Mouse (Mus musculus) myocyte (in vitro differentiated cells): ENCODE measurements around the gene Arhgdia. TPM values are rescaled to one million over a fixed set of nuclear protein-coding genes. Genes with fewer than 3 reads are reported as not detected.

Source experiments
- H3K27me3 ChIP-seq: one replicate; pipeline ENCODE4 v1.6.1; 2011; ENCODE audit not compliant: control insufficient read depth, insufficient read depth, insufficient read length
- H3K36me3 ChIP-seq: one replicate; pipeline ENCODE4 v1.6.1; 2011; ENCODE audit not compliant: control insufficient read depth, insufficient read depth
- H3K4me2 ChIP-seq: one replicate; pipeline ENCODE4 v1.6.1; 2011; ENCODE audit warnings: low read depth, control low read depth
- H3K4me3 ChIP-seq: one replicate; pipeline ENCODE4 v1.5.1; 2011; ENCODE audit warnings: mild to moderate bottlenecking, control low read depth, moderate library complexity
- H3K79me2 ChIP-seq: one replicate; pipeline ENCODE4 v1.6.1; 2011; ENCODE audit not compliant: control insufficient read depth, insufficient read depth
- H3ac ChIP-seq: one replicate; pipeline ENCODE4 v1.6.1; 2011; ENCODE audit not compliant: control insufficient read depth, insufficient read length
- CEBPB ChIP-seq: IDR thresholded peaks from 2 replicates; pipeline ENCODE4 v1.6.1; 2011; ENCODE audit warnings: mild to moderate bottlenecking, moderate library complexity; ENCODE audit not compliant: poor library complexity, insufficient read depth, severe bottlenecking
- E2F4 ChIP-seq: IDR thresholded peaks from one replicate; pipeline ENCODE4 v1.6.1; 2011; ENCODE audit warnings: mild to moderate bottlenecking, control low read depth, moderate library complexity; ENCODE audit not compliant: insufficient read depth
- MAX ChIP-seq: IDR thresholded peaks from one replicate; pipeline ENCODE4 v1.6.1; 2011; ENCODE audit warnings: low read depth, mild to moderate bottlenecking, control low read depth
- MYOD1 ChIP-seq, 3 experiments: IDR thresholded peaks; one replicate each; pipeline ENCODE4 v1.6.1; 2011; ENCODE audit warnings: control low read depth in 2 of 3, low read depth in 2 of 3, mild to moderate bottlenecking in 2 of 3, moderate library complexity in 1 of 3; ENCODE audit not compliant: insufficient read length in 2 of 3, control insufficient read depth in 1 of 3
- MYOG ChIP-seq, 3 experiments: IDR thresholded peaks; one replicate each; pipeline ENCODE4 v1.6.1; 2011; ENCODE audit warnings: control low read depth in 2 of 3, low read depth in 2 of 3, mild to moderate bottlenecking in 2 of 3; ENCODE audit not compliant: insufficient read length in 2 of 3, control insufficient read depth in 1 of 3, insufficient read depth in 1 of 3
- POLR2A ChIP-seq: IDR thresholded peaks from one replicate; pipeline ENCODE4 v1.6.1; 2011; ENCODE audit warnings: low read depth, mild to moderate bottlenecking, control low read depth, moderate library complexity; ENCODE audit not compliant: insufficient read length
- POLR2AphosphoS2 ChIP-seq: IDR thresholded peaks from one replicate; pipeline ENCODE4 v1.6.1; 2011; ENCODE audit warnings: low read depth, control low read depth; ENCODE audit not compliant: insufficient read length
- REST ChIP-seq: IDR thresholded peaks from one replicate; pipeline ENCODE4 v1.6.1; 2011; ENCODE audit warnings: mild to moderate bottlenecking, control low read depth, moderate library complexity; ENCODE audit not compliant: insufficient read depth, insufficient read length
- SRF ChIP-seq: IDR thresholded peaks from one replicate; pipeline ENCODE4 v1.6.1; 2011; ENCODE audit warnings: low read depth; ENCODE audit not compliant: control insufficient read depth, insufficient read length
- TCF12 ChIP-seq: IDR thresholded peaks from one replicate; pipeline ENCODE4 v1.6.1; 2011; ENCODE audit warnings: mild to moderate bottlenecking, control low read depth; ENCODE audit not compliant: poor library complexity, insufficient read depth, severe bottlenecking
- TCF3 ChIP-seq: IDR thresholded peaks from one replicate; pipeline ENCODE4 v1.6.1; 2011; ENCODE audit warnings: low read depth, control low read depth; ENCODE audit not compliant: insufficient read length
- USF1 ChIP-seq: IDR thresholded peaks from one replicate; pipeline ENCODE4 v1.6.1; 2011; ENCODE audit warnings: low read depth, mild to moderate bottlenecking, control low read depth, moderate library complexity
- polyA plus RNA-seq: library from polyadenylated mRNA; unstranded; fragments of >200 nt; fragmentation: generic; extraction: Trizol; gene quantifications from one replicate; pipeline ENCODE4 v1.2.1, GENCODE M21; 2012; ENCODE audit warnings: missing spikeins

The Arhgdia gene
- polyA plus RNA-seq, 1 experiment: 837 TPM

DNA sequence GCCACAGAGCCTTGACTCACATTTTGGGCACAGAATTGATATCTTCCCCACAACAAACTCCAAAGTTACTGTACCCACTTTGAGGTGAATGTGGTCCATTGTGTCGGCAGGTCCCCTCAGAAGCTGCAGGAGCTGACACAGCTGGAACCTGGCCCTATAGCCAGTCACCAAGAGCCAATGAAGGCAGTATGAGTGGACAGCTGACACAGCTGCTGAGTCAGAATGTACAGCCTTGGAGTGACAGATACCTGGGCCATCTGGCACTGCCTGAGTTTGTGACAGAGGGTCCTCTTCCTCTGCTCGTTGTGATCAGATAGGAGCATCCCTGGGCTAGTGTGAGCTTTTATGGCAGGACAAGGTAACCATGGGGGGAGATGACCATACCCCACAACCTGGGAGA is 26.2 kb downstream of the Arhgdia start:
- H3ac ChIP-seq: no peak overlapping the region
- H3K36me3 ChIP-seq: peaks cover 10% of the 10 kb centered on the region
- H3K79me2 ChIP-seq: no peaks in the 10 kb centered on the region
- no peaks in the 10 kb centered on the region for H3K27me3 ChIP-seq
- H3K4me3 ChIP-seq: no peak overlapping the region
- H3K4me2 ChIP-seq: peak overlapping the region; percentile 57
- TF ChIP-seq POLR2A: no peak
- peak in 2 of 3 experiments; percentile 2 to 64 for TF ChIP-seq MYOG (IDR thresholded peaks at IDR 0.05; ENCODE audit: control insufficient read depth in 1 of 3, insufficient read depth in 1 of 3, insufficient read length in 2 of 3, low read depth in 2 of 3)
- TF ChIP-seq MAX: no peak
- TF ChIP-seq MYOD1 (IDR thresholded peaks at IDR 0.05; ENCODE audit: control insufficient read depth in 1 of 3, insufficient read length in 2 of 3, low read depth in 2 of 3): peak in 2 of 3 experiments; percentile 62 to 67

GRCm38 (mm10) chr11:120554834-120555233 is 26.6 kb downstream of the Arhgdia start:
- Histone ChIP-seq H3ac (no peak overlapping the region), H3K27me3 (no peaks in the 10 kb centered on the region), H3K36me3 (peaks cover 7% of the 10 kb centered on the region), H3K4me2 (peak overlapping the region; percentile 57), H3K4me3 (no peak overlapping the region), H3K79me2 (no peaks in the 10 kb centered on the region)
- TF ChIP-seq MYOG (IDR thresholded peaks at IDR 0.05; ENCODE audit: control insufficient read depth in 1 of 3, insufficient read depth in 1 of 3, insufficient read length in 2 of 3, low read depth in 2 of 3) (peak in 2 of 3 experiments; percentile 74 to 82), SRF (no peak), E2F4 (no peak), REST (no peak), POLR2AphosphoS2 (no peak), USF1 (peak; percentile 34), POLR2A (no peak), TCF3 (peak; percentile 4), CEBPB (peak; percentile 85), MAX (no peak), TCF12 (peak; percentile 36), MYOD1 (IDR thresholded peaks at IDR 0.05; ENCODE audit: control insufficient read depth in 1 of 3, insufficient read length in 2 of 3, low read depth in 2 of 3) (peak in 2 of 3 experiments; percentile 52 to 73)

DNA sequence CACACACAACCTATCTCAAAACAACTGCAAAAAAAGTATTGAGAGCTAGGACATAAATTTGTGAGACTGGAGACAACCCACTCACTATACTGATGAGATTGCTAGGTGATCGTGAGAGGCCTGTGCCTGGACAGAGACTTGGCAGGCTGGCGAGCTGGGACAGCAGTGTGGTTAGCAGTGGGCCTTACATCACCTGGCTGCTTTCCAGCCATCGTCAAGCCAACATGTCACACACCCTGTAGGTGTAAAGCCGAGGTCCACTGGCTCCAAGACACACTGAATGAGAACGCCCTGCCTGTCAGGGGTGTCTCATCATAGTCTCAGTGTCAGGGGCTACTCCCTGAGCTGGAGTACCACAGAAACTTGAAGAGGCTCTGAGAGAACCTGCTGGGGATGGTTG is 28.7 kb downstream of the Arhgdia start:
- TF ChIP-seq TCF3 (no peak), MYOD1 (IDR thresholded peaks at IDR 0.05; ENCODE audit: control insufficient read depth in 1 of 3, insufficient read length in 2 of 3, low read depth in 2 of 3) (no peak), POLR2AphosphoS2 (no peak), MYOG (IDR thresholded peaks at IDR 0.05; ENCODE audit: control insufficient read depth in 1 of 3, insufficient read depth in 1 of 3, insufficient read length in 2 of 3, low read depth in 2 of 3) (no peak), SRF (no peak), TCF12 (no peak), E2F4 (no peak), CEBPB (no peak), REST (no peak), MAX (no peak), USF1 (no peak), POLR2A (no peak)

DNA sequence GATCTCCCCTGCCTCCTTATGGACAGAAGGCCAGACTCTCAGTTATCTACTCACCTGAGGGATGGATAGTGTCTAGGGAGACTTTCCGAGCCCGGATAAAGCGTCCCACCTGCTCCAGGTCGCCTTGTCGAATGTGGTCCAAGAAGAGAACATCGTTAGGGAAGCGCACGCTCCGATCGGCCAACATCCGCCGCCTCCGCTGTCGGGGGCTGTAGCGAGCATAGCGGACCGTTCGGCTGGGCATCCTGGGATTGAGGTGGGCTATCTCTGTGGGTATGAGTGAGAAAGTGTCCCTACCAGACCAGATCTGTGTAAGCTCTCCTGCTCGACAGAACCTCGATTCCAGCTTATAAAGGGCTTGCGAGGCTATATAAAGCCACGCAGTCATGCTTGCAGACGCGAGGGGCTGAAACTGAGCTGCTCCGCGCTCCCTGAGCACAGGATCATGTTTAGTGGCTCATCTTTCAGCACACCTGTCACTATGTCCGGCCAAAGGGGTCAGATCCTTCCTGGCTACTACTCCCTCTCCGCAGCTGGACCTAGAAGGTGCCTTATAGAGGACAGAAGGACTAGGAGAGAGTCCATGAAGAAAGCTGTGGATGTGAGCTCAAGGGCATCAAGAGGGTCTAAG is 30.5 kb downstream of the Arhgdia start, which contains the start of gene Ppp1r27:
Ppp1r27 (minus strand) TSS at position 323 of the 631 bp plus-strand sequence.
- H3ac ChIP-seq: peak within 1 kb of the TSS; percentile 63
- H3K79me2 ChIP-seq: peaks cover 31% of the 10 kb centered on the region
- H3K4me2 ChIP-seq: peak within 1 kb of the TSS; percentile 99
- no peaks in the 10 kb centered on the region for H3K36me3 ChIP-seq
- TF ChIP-seq USF1: no peak
- no peak for TF ChIP-seq POLR2A
- TF ChIP-seq TCF3: no peak
- no peak for TF ChIP-seq REST
- no peak for TF ChIP-seq MAX
- TF ChIP-seq MYOD1 (IDR thresholded peaks at IDR 0.05; ENCODE audit: control insufficient read depth in 1 of 3, insufficient read length in 2 of 3, low read depth in 2 of 3): no peak
- no peak for TF ChIP-seq TCF12
- no peak for TF ChIP-seq E2F4
- TF ChIP-seq MYOG (IDR thresholded peaks at IDR 0.05; ENCODE audit: control insufficient read depth in 1 of 3, insufficient read depth in 1 of 3, insufficient read length in 2 of 3, low read depth in 2 of 3): no peak
- TF ChIP-seq SRF: no peak
- TF ChIP-seq POLR2AphosphoS2: no peak
- H3K4me3 ChIP-seq: peak within 1 kb of the TSS; percentile 75
- H3K27me3 ChIP-seq: no peaks in the 10 kb centered on the region

More for the DNA sequence above, 28.7 kb downstream of the Arhgdia start:
- H3K79me2 ChIP-seq: peaks cover 14% of the 10 kb centered on the region
- H3K4me3 ChIP-seq: no peak overlapping the region
- H3K36me3 ChIP-seq: no peaks in the 10 kb centered on the region
- no peak overlapping the region for H3K4me2 ChIP-seq
- no peaks in the 10 kb centered on the region for H3K27me3 ChIP-seq
- H3ac ChIP-seq: no peak overlapping the region
